Comparison of ENCODE assay signal across 24 mouse cellular contexts in genomic region chr10:58343552-58343951, GRCm38 (mm10). TPM values are rescaled to one million over a fixed set of nuclear protein-coding genes. Genes with fewer than 3 reads are reported as not detected.
DNase-seq lines count a peak whose midpoint lies in the region; ATAC-seq and TF ChIP-seq lines count a peak whose summit lies in the region.
"Had no signal": no experiment of that assay in that cellular context is flagged by ENCODE, and none has a peak within 500 bp of the region (broad histone marks: within the 10 kb centered on the region; RNA-seq: fewer than 3 reads in every experiment).

No protein-coding gene starts in this region.

- no peak overlapping the region for H3K4me3 ChIP-seq in heart, adult 2 months
- no peak overlapping the region for H3K4me3 ChIP-seq in heart, postnatal 0 days (ENCODE audit: low read depth, low read length)
- no peak overlapping the region for H3K4me3 ChIP-seq in lung, embryonic 15.5 days
- no peak overlapping the region for H3K4me3 ChIP-seq in stomach, embryonic 15.5 days (replicated peaks)
- H3K4me3 ChIP-seq: embryonic facial prominence, embryonic 15.5 days; hindbrain, embryonic 12.5 days; liver, embryonic 13.5 days; midbrain, embryonic 12.5 days; neural tube, embryonic 15.5 days had no signal

- no peak for TF ChIP-seq EP300 in heart, adult 2 months (IDR thresholded peaks at IDR 0.05; ENCODE audit: insufficient read depth, low read depth, low read length)
- TF ChIP-seq EP300 in heart, postnatal 0 days (IDR thresholded peaks at IDR 0.05; ENCODE audit: low read depth), result no peak

- DNase-seq in heart, adult 2 months, result no peak
- no peak for DNase-seq in heart, adult 11 months
- DNase-seq in heart, postnatal 0 days (ENCODE audit: low spot score), result no peak
- no peak for DNase-seq in heart, postnatal 25 days (ENCODE audit: low spot score)
- no peak for DNase-seq in lung, postnatal 25 days (ENCODE audit: low spot score)
- no peak for DNase-seq in ovary, adult 18-20 months (ENCODE audit: low spot score)
- DNase-seq: adrenal gland, postnatal 36 days; cerebellum, adult 11 months; cerebellum, adult 9-11 months; gastrocnemius, postnatal 10 days; heart, postnatal 10 days; kidney, adult 18-20 months; kidney, postnatal 25 days; liver, embryonic 13.5 days; lung, embryonic 14.5 days; spleen, adult 18-20 months; thymus, postnatal 14 days had no signal

- intact Hi-C loops in heart, adult 2 months (cut with DNase I), result no loop called here
- intact Hi-C loops in heart, postnatal 25 days (cut with DNase I), result no loop called here

- H3K79me2 ChIP-seq in heart, adult 2 months (replicated peaks; ENCODE audit: control insufficient read depth, insufficient read depth, low read length), result peaks cover 6% of the 10 kb centered on the region; the same call in 1 of the 2 replicates

- no peaks in the 10 kb centered on the region for H3K9me3 ChIP-seq in heart, postnatal 0 days (replicated peaks; ENCODE audit: control insufficient read depth, low read length)
- no peaks in the 10 kb centered on the region for H3K9me3 ChIP-seq in lung, embryonic 15.5 days
- H3K9me3 ChIP-seq in stomach, embryonic 15.5 days, result no peaks in the 10 kb centered on the region
- H3K9me3 ChIP-seq: embryonic facial prominence, embryonic 15.5 days; liver, embryonic 13.5 days; midbrain, embryonic 12.5 days; neural tube, embryonic 15.5 days had no signal

- peaks cover 12% of the 10 kb centered on the region for H3K4me1 ChIP-seq in heart, adult 2 months (ENCODE audit: control insufficient read depth, insufficient read depth, low read length)
- H3K4me1 ChIP-seq in heart, postnatal 0 days (ENCODE audit: control insufficient read depth, insufficient read depth), result peaks cover 34% of the 10 kb centered on the region
- H3K4me1 ChIP-seq in lung, embryonic 15.5 days, result peaks cover 37% of the 10 kb centered on the region
- peaks cover 19% of the 10 kb centered on the region for H3K4me1 ChIP-seq in stomach, embryonic 15.5 days
- H3K4me1 ChIP-seq: hindbrain, embryonic 12.5 days; neural tube, embryonic 15.5 days had no signal

- no peak for TF ChIP-seq CTCF in heart, adult 2 months (IDR thresholded peaks at IDR 0.05)
- no peak for TF ChIP-seq CTCF in heart, postnatal 0 days (IDR thresholded peaks at IDR 0.05; ENCODE audit: low read depth)

- ATAC-seq in heart, postnatal 0 days (ENCODE audit: insufficient read depth, low read depth), result no peak
- no peak for ATAC-seq in lung, embryonic 15.5 days (ENCODE audit: borderline replicate concordance, extremely low read depth, low FRiP score, low TSS enrichment)
- no peak for ATAC-seq in stomach, embryonic 15.5 days (ENCODE audit: insufficient read depth, low FRiP score, low read depth)
- ATAC-seq: forebrain, embryonic 14.5 days had no signal

- peak overlapping the region; percentile 80 for H3K27ac ChIP-seq in heart, adult 2 months
- H3K27ac ChIP-seq in heart, postnatal 0 days (ENCODE audit: low read depth), result peak overlapping the region; percentile 75
- peak overlapping the region; percentile 89; the same call in 1 of the 2 replicates for H3K27ac ChIP-seq in lung, embryonic 15.5 days
- peak overlapping the region; percentile 44; the same call in 1 of the 2 replicates for H3K27ac ChIP-seq in stomach, embryonic 15.5 days
- H3K27ac ChIP-seq: hindbrain, embryonic 12.5 days; liver, embryonic 13.5 days; midbrain, embryonic 12.5 days; neural tube, embryonic 15.5 days had no signal

- no peak for TF ChIP-seq POLR2A in heart, adult 2 months (IDR thresholded peaks at IDR 0.05; ENCODE audit: insufficient read depth, low read depth, low read length)

- H3K9ac ChIP-seq in heart, adult 2 months (ENCODE audit: low read depth, low read length), result no peak overlapping the region
- no peak overlapping the region for H3K9ac ChIP-seq in heart, postnatal 0 days (replicated peaks; ENCODE audit: low read depth, low read length)
- H3K9ac ChIP-seq in lung, embryonic 15.5 days, result no peak overlapping the region
- H3K9ac ChIP-seq in stomach, embryonic 15.5 days, result no peak overlapping the region
- H3K9ac ChIP-seq: embryonic facial prominence, embryonic 15.5 days; hindbrain, embryonic 12.5 days; liver, embryonic 13.5 days; lung, embryonic 14.5 days; midbrain, embryonic 12.5 days; neural tube, embryonic 15.5 days had no signal

- H3K27me3 ChIP-seq in heart, adult 2 months (ENCODE audit: control insufficient read depth, insufficient read depth, low read length), result no peaks in the 10 kb centered on the region
- H3K27me3 ChIP-seq in heart, postnatal 0 days (ENCODE audit: control insufficient read depth, insufficient read depth, low read length), result no peaks in the 10 kb centered on the region
- H3K27me3 ChIP-seq in lung, embryonic 15.5 days, result no peaks in the 10 kb centered on the region
- H3K27me3 ChIP-seq in stomach, embryonic 15.5 days (replicated peaks), result no peaks in the 10 kb centered on the region
- H3K27me3 ChIP-seq: embryonic facial prominence, embryonic 15.5 days; hindbrain, embryonic 12.5 days; liver, embryonic 13.5 days; midbrain, embryonic 12.5 days; neural tube, embryonic 15.5 days had no signal

- no peak overlapping the region for H3K4me2 ChIP-seq in heart, postnatal 0 days (ENCODE audit: low read depth, low read length)
- no peak overlapping the region for H3K4me2 ChIP-seq in lung, embryonic 15.5 days
- no peak overlapping the region for H3K4me2 ChIP-seq in stomach, embryonic 15.5 days
- H3K4me2 ChIP-seq: embryonic facial prominence, embryonic 15.5 days; hindbrain, embryonic 12.5 days; liver, embryonic 13.5 days; lung, embryonic 14.5 days; midbrain, embryonic 12.5 days; neural tube, embryonic 15.5 days had no signal

- 45% methylated on average over 3 of the region's 3 CpGs for WGBS in heart, adult 2 months
- WGBS in heart, postnatal 0 days, result 68% methylated on average over 3 of the region's 3 CpGs
- WGBS in lung, embryonic 15.5 days, result 77% methylated on average over 3 of the region's 3 CpGs
- 77% methylated on average over 3 of the region's 3 CpGs for WGBS in stomach, embryonic 15.5 days

- H3K36me3 ChIP-seq in heart, adult 2 months (ENCODE audit: control insufficient read depth, insufficient read depth, low read length), result peaks cover 30% of the 10 kb centered on the region
- no peaks in the 10 kb centered on the region for H3K36me3 ChIP-seq in heart, postnatal 0 days (replicated peaks; ENCODE audit: control insufficient read depth, insufficient read depth, low read length)
- no peaks in the 10 kb centered on the region for H3K36me3 ChIP-seq in lung, embryonic 15.5 days
- no peaks in the 10 kb centered on the region for H3K36me3 ChIP-seq in stomach, embryonic 15.5 days
- H3K36me3 ChIP-seq: embryonic facial prominence, embryonic 15.5 days; hindbrain, embryonic 12.5 days; midbrain, embryonic 12.5 days had no signal

RNA-seq across cellular contexts. Expression of gene Lims1, which starts 20.3 kb away (rescaled TPM):
- 100 to 1,000 TPM; 144 to 155 TPM for total RNA-seq in heart, adult 2 months (2021)
- polyA plus RNA-seq in heart, adult 2 months (2012; rRNA removed), result 25.6 and 64.3 TPM in 2 replicates
- 177 and 193 TPM in 2 replicates for total RNA-seq in heart, postnatal 0 days (2014; rRNA removed; ENCODE audit: low replicate concordance)
- 211 and 232 TPM in 2 replicates for polyA plus RNA-seq in heart, postnatal 0 days (2015; fragmentation: Nextera tagmentation; extraction: Ambion mirVana)
- total RNA-seq in heart, postnatal 25 days (2021), result 100 to 1,000 TPM; 168 to 192 TPM
- polyA plus RNA-seq in lung, embryonic 15.5 days (2015; fragmentation: Nextera tagmentation; extraction: Ambion mirVana), result 227 and 235 TPM in 2 replicates
- 150 and 155 TPM in 2 replicates for polyA plus RNA-seq in stomach, embryonic 15.5 days (2015; fragmentation: Nextera tagmentation; extraction: Ambion mirVana)
